Mouse (Mus musculus): ENCODE measurements at regions not wholly inside any gene's neighbourhood (a gene's known extent, or its start where the extent isn't known, plus 50 kb on each side); places are given as distances from the start of the nearest gene placed in this dataset.

DNA sequence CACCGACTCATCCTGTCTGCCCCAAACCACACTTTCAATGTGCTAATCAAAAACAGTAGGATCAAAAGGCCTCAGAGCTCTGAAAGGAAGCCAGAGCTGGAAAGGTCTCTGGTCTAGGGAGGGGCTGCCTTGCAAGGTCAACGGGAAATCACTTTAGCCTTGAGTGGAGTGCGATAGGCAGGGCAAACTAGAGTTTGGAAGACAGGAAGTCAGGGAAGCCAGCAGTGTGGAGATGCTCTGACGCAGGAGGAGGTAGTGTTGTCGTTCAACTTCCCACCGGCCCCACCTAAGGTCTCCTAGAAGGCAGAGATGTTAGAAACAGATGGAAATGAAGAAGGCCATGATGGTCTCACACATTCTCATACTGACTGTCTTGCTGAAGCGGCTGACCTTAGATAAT lies 52.0 kb upstream of the Trp53i11 start:
- WGBS, result 54% methylated on average over 7 of the region's 7 CpGs
- no peak for ATAC-seq

DNA sequence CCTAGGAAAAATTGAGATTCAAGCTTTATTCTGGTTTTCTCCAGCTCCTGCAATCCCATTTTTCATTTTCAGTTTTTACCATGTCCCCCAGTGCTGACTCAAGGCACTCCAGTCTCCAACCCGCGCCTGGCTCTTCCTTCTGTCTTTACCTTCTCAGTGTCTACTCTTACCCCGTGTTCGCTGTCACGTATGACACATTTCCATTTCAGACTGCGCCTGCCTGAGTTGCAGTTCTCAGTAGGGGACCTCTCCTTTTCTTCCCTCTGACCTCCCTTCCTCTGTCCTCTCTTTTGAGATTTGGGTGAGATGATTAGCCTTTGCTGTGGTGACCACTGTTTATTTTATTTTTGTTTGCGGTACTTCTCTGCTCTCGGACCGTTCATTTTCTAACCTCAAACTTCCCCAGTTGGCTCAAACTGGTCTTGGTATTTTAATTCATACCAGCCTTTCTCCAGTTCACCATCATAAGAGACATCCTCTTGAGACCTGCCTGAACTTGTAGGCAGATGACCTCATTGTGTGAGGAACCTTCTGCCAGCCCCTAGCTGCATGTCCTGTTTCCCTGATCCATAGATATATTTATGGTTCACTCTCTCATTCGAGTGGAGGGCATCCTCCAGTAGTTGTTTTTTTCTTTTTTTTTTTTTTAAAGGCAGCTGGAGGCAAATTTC lies 53.9 kb upstream of the Trp53i11 start:
- WGBS, result 70% methylated on average over 10 of the region's 10 CpGs
- no peak overlapping the region for H3K4me2 ChIP-seq (replicated peaks)
- H3K9ac ChIP-seq, result no peak overlapping the region
- H3K36me3 ChIP-seq, result no peaks in the 10 kb centered on the region
- H3K4me1 ChIP-seq (replicated peaks), result no peaks in the 10 kb centered on the region
- no peak overlapping the region for H3K4me3 ChIP-seq (replicated peaks)
- no peaks in the 10 kb centered on the region for H3K27me3 ChIP-seq (replicated peaks)
- H3K9me3 ChIP-seq, result no peaks in the 10 kb centered on the region
- ATAC-seq, result no peak
- no peak overlapping the region for H3K27ac ChIP-seq

More for the DNA sequence above, 52.0 kb upstream of the Trp53i11 start:
- H3K9ac ChIP-seq, result no peak overlapping the region
- no peaks in the 10 kb centered on the region for H3K36me3 ChIP-seq
- no peaks in the 10 kb centered on the region for H3K27me3 ChIP-seq (replicated peaks)
- no peaks in the 10 kb centered on the region for H3K4me1 ChIP-seq (replicated peaks)
- H3K4me3 ChIP-seq (replicated peaks), result no peak overlapping the region
- H3K27ac ChIP-seq, result no peak overlapping the region
- H3K4me2 ChIP-seq (replicated peaks), result no peak overlapping the region
- H3K9me3 ChIP-seq, result no peaks in the 10 kb centered on the region

DNA sequence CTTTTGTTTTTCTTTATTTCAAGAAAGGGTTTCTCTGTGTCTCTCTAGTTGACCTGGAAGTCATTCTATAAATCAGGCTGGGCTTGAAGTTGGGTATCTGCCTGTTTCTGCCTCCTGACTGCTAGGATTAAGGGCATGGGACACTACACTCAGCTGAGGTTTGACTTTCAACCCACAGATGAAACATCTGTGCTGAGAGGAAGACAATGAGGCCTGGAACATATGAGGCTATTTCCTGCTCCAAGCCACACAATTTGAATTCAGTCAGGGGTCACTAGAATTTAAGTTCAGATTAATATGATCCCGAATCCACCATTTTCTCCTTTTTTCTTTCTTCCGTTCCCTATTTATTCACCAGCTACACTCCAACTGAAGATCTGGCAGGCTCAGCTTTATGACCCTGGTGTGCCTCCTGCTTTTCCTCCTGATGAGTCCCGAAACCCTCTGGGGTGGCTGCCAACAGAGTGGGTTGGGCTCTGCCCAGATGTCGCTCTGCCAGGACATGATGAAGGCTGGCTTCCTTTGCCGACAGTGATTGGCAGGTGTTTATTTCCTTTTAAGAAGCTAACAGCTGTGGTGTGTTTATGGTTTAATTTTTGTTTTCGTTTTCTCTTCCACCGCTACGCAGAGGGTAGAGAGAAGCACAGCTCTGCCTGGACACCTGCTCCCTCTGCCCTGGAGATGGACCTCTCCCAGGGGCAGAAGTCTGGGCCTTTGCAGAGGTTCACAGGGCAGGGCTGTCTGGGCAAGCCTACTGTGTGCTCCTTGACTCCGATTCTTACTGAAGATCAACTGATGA lies 55.3 kb upstream of the Trp53i11 start:
- Histone ChIP-seq H3K36me3 (no peaks in the 10 kb centered on the region), H3K4me3 (replicated peaks) (no peak overlapping the region), H3K9ac (no peak overlapping the region), H3K4me2 (replicated peaks) (no peak overlapping the region), H3K27me3 (replicated peaks) (no peaks in the 10 kb centered on the region), H3K4me1 (replicated peaks) (peaks cover under 1% of the 10 kb centered on the region; the same call in 1 of the 2 replicates), H3K9me3 (no peaks in the 10 kb centered on the region), H3K27ac (0 out of 2 replicates have a peak overlapping the region, but pooled peaks have one; percentile 28)
- WGBS, result 46% methylated on average over 9 of the region's 9 CpGs
- ATAC-seq, result 0 out of 2 replicates have a peak, but pooled peaks have one; percentile 25

DNA sequence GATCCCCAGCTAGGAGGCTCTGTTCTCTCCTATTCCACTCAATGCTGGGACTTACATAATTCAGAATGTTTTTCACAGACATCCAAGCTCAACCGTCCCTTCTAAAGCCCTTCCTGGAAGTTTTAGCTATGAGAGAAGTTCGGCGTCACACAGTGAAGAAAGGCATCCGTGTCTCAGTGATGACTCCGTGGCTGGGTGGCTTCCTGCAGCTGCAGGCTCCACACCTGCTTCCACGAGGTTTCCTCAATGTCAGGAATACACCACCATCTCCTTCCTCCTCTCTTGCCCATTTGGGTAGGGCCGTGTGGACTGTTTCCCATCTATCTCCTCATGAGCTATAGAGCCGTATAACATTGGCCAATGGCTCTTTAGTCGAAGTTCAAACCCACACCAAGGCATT lies 56.1 kb upstream of the Trp53i11 start:
- Histone ChIP-seq H3K9me3 (no peaks in the 10 kb centered on the region), H3K9ac (no peak overlapping the region), H3K27me3 (replicated peaks) (no peaks in the 10 kb centered on the region), H3K36me3 (no peaks in the 10 kb centered on the region), H3K4me2 (replicated peaks) (no peak overlapping the region), H3K4me3 (replicated peaks) (no peak overlapping the region), H3K4me1 (replicated peaks) (peaks cover 6% of the 10 kb centered on the region; the same call in 1 of the 2 replicates), H3K27ac (no peak overlapping the region)
- ATAC-seq, result no peak
- 72% methylated on average over 9 of the region's 9 CpGs for WGBS

DNA sequence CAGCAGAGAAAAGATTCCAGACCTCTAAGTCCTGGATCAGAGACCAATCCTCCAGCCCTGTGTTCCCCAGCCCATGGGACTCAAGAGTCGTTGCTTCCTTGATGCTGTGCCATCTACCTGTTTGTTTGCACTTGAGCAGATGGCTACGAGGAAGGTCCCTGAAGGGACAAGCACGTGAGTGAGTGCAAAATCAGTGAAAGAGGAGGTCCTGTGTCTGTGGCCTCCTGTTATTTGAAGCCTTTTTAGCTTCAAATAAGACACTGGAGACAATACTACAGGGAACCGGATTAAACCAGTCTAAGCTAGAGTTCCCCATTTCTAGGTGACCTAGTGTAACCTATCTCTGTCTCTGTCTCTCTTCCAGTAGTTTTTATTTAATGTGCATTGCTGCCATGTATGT lies 58.2 kb upstream of the Trp53i11 start:
- Histone ChIP-seq H3K27me3 (replicated peaks) (no peaks in the 10 kb centered on the region), H3K9me3 (no peaks in the 10 kb centered on the region), H3K4me3 (replicated peaks) (no peak overlapping the region), H3K4me2 (replicated peaks) (no peak overlapping the region), H3K9ac (no peak overlapping the region), H3K36me3 (no peaks in the 10 kb centered on the region), H3K27ac (no peak overlapping the region), H3K4me1 (replicated peaks) (peaks cover 6% of the 10 kb centered on the region; the same call in 1 of the 2 replicates)
- no peak for ATAC-seq
- WGBS, result 56% methylated on average over 4 of the region's 4 CpGs

DNA sequence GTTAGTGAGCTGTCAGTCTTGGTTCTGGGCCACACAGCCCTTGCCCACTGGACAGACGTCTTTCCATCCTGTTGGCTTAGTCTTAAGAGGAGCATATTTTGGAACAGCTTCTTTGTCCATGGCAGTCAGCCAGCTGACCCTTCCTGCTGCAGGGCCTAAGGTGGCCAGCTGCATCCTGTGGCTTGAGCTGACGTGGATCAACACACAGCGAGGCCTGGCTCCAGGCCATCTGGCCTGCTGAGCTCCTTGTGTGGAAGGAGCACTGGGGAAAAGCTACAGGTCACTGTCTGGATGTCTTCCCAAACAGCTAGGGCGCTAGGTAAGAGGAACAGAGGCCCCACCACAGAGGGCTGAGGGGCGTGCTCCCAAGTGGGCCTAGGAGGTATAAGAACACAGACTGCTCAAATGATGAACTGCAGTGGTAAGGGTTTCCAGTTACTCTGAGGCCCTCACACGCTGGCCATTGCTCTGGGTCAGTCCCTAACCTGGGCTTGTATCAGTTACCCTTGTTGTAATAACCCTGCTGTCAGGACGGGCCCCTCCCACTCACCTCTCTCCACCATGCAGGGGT lies 60.7 kb upstream of the Trp53i11 start:
- peaks cover 6% of the 10 kb centered on the region; the same call in 1 of the 2 replicates for H3K4me1 ChIP-seq (replicated peaks)
- no peaks in the 10 kb centered on the region for H3K9me3 ChIP-seq
- H3K36me3 ChIP-seq, result no peaks in the 10 kb centered on the region
- H3K9ac ChIP-seq, result no peak overlapping the region
- H3K27ac ChIP-seq, result peak overlapping the region; percentile 48; the same call in 1 of the 2 replicates
- H3K4me2 ChIP-seq (replicated peaks), result no peak overlapping the region
- no peak overlapping the region for H3K4me3 ChIP-seq (replicated peaks)
- ATAC-seq, result peak; percentile 61
- no peaks in the 10 kb centered on the region for H3K27me3 ChIP-seq (replicated peaks)
- WGBS, result 41% methylated on average over 7 of the region's 7 CpGs

DNA sequence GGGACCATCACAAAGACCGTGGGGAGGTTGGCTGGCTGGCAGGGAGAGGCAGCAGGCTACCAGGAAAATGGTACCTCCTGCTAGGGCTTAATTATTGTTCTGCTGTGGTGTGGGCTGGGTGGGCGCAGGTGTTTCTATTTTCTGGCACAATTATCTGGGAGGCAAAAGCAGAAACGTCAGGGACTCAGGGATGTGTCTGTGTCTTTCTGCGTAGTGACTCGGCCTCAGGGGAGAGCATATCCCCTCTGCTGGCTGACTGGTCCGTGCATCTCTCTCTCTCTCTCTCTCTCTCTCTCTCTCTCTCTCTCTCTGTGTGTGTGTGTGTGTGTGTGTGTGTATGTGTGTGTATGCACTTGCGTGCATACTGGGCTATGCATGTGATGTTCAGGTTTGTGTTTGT lies 61.2 kb upstream of the Trp53i11 start:
- no peaks in the 10 kb centered on the region for H3K36me3 ChIP-seq
- no peaks in the 10 kb centered on the region for H3K9me3 ChIP-seq
- H3K4me1 ChIP-seq (replicated peaks), result peaks cover 6% of the 10 kb centered on the region; the same call in 1 of the 2 replicates
- H3K4me2 ChIP-seq (replicated peaks), result no peak overlapping the region
- WGBS, result 70% methylated on average over 7 of the region's 7 CpGs
- ATAC-seq, result no peak
- H3K4me3 ChIP-seq (replicated peaks), result no peak overlapping the region
- H3K9ac ChIP-seq, result no peak overlapping the region
- no peaks in the 10 kb centered on the region for H3K27me3 ChIP-seq (replicated peaks)
- no peak overlapping the region for H3K27ac ChIP-seq

DNA sequence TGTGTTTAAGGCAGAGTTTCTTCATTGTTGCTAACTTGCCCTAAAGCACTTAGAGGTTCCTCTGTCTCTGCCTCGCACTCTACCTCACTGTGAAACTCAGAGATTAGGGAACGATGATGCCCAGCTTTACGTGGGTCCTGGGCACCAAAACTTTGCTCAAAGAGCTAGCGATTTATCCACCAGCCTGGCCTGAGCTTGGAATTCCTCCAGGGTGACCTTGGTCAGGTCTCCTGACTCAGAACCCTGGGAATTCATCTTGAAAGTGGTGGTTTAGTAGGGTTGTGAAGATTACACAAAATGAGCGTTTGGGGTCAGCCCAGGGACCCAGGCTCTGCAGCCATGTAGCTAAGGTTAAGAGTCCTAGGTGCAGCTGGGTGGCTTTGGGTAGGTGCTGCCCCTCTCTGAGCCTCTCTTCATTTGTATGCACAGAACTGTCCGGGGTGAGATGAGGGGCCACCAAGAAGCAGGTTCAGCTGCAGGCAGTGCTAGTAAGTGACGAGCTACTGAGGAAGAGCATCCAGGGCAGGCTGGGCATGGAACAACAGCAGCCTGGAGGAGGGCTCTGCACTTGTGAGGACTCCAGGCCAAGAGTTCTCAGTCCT lies 62.4 kb upstream of the Trp53i11 start:
- H3K9ac ChIP-seq, result no peak overlapping the region
- H3K9me3 ChIP-seq, result no peaks in the 10 kb centered on the region
- H3K4me1 ChIP-seq (replicated peaks), result peaks cover 6% of the 10 kb centered on the region; the same call in 1 of the 2 replicates
- H3K27me3 ChIP-seq (replicated peaks), result no peaks in the 10 kb centered on the region
- H3K27ac ChIP-seq, result no peak overlapping the region
- no peak overlapping the region for H3K4me2 ChIP-seq (replicated peaks)
- H3K36me3 ChIP-seq, result no peaks in the 10 kb centered on the region
- no peak overlapping the region for H3K4me3 ChIP-seq (replicated peaks)
- WGBS, result 87% methylated on average over 7 of the region's 7 CpGs
- no peak for ATAC-seq

DNA sequence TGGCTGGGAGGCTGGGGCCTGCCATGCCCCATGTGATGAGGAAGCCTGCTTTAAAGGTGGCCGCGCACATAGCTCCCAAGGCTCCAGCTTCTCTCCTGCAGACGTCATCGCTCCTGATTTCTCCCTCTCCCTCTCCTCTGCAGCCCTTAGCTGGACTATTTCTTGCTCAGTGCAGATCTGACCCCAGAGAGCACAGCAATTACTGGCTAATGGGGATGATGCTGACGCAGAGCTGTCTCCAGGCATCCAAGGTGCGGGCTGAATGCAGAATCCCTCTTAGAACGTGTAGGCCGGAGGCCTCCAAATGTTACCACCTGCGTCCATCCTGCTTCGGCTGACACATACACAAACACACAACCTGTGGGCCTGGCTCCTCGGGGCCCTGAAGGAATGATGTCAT lies 63.5 kb upstream of the Trp53i11 start:
- H3K9ac ChIP-seq, result no peak overlapping the region
- 74% methylated on average over 11 of the region's 11 CpGs for WGBS
- H3K4me3 ChIP-seq (replicated peaks), result no peak overlapping the region
- no peaks in the 10 kb centered on the region for H3K9me3 ChIP-seq
- H3K36me3 ChIP-seq, result no peaks in the 10 kb centered on the region
- no peak overlapping the region for H3K27ac ChIP-seq
- no peaks in the 10 kb centered on the region for H3K27me3 ChIP-seq (replicated peaks)
- H3K4me1 ChIP-seq (replicated peaks), result peaks cover 6% of the 10 kb centered on the region; the same call in 1 of the 2 replicates
- no peak for ATAC-seq
- H3K4me2 ChIP-seq (replicated peaks), result no peak overlapping the region

DNA sequence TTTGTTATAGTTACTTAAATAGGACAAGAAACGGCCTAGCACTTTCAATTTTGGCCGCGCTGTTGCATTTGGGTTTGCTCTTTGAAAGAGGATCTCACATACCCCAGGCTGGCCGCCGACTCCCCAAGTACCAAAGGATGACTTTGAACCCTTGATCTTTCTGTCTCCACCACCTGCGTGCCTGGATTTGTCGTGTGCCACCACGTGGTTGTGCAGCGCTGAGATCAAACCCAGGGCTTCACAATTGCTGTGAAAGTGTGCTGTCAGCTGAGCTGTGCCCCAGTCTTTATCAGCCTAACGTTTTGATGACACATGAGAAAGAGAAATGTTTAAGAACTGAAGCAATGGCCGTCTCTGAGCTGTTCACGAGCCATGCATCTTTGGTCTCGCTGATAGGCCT lies 67.0 kb upstream of the Trp53i11 start:
- 82% methylated on average over 13 of the region's 13 CpGs for WGBS

DNA sequence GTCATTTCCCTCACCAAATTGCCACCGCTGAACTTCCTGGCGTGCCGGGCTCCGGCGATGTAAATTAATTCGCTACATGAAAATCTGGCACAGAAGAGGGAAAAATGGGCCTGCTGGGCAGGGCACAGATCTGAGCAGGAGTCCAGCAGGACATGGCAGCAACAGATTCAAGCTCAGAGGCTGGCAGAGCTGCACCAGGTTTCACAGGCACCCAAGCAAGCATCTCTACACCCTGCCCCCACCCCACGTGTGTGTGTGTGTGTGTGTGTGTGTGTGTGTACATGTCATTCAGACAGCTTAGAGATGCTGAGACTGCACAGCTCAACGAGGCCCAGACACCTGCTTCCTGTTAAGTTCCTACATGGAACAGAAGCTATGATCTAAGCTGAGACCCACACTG lies 68.3 kb upstream of the Trp53i11 start:
- ATAC-seq, result no peak
- Histone ChIP-seq H3K4me1 (replicated peaks) (0 out of 2 replicates have a peak, but pooled peaks cover 7% of the 10 kb centered on the region), H3K4me3 (replicated peaks) (no peak overlapping the region), H3K9ac (no peak overlapping the region), H3K4me2 (replicated peaks) (no peak overlapping the region), H3K27me3 (replicated peaks) (no peaks in the 10 kb centered on the region), H3K9me3 (no peaks in the 10 kb centered on the region), H3K36me3 (no peaks in the 10 kb centered on the region), H3K27ac (no peak overlapping the region)
- WGBS, result 81% methylated on average over 8 of the region's 8 CpGs

More for the DNA sequence above, 67.0 kb upstream of the Trp53i11 start:
- Histone ChIP-seq H3K27ac (no peak overlapping the region), H3K27me3 (replicated peaks) (no peaks in the 10 kb centered on the region), H3K4me2 (replicated peaks) (no peak overlapping the region), H3K4me3 (replicated peaks) (no peak overlapping the region), H3K36me3 (no peaks in the 10 kb centered on the region), H3K9ac (no peak overlapping the region), H3K4me1 (replicated peaks) (0 out of 2 replicates have a peak, but pooled peaks cover 3% of the 10 kb centered on the region), H3K9me3 (no peaks in the 10 kb centered on the region)
- ATAC-seq, result no peak

DNA sequence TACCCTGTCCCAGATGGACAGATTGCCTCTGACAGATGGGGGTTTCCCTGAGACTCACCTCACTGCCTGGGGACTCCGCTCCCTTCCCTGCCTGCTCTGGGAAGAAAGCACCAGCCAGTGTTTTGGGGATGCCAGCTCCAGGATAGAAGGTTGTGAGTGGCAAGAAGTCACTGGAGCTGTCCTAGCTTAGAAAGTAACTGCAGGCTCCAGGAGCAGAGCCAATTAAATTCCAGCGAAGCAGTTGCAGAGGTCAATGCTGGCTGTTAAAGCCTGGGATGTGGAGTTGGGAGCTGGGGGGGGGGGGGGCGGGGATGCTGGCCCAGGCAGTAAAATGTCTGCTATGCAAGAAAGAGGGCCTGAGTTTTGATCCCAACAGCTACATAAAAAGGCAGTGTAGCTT lies 69.3 kb upstream of the Prdm11 start:
- ATAC-seq, result no peak
- Histone ChIP-seq H3K27me3 (replicated peaks) (no peaks in the 10 kb centered on the region), H3K27ac (no peak overlapping the region), H3K4me3 (replicated peaks) (no peak overlapping the region), H3K4me2 (replicated peaks) (no peak overlapping the region), H3K36me3 (no peaks in the 10 kb centered on the region), H3K9me3 (no peaks in the 10 kb centered on the region), H3K4me1 (replicated peaks) (0 out of 2 replicates have a peak, but pooled peaks cover 10% of the 10 kb centered on the region), H3K9ac (no peak overlapping the region)
- WGBS, result 62% methylated on average over 2 of the region's 3 CpGs

All from intestine, embryonic 15.5 days (tissue).